Mouse (Mus musculus) lung, adult 18-20 months (tissue): ENCODE measurements around the gene Plekhh3.
A peak's percentile ranks its signal among the peaks of the same experiment; 100 is the strongest.

ENCODE experiments used
- DNase-seq, 2 experiments: peaks; one replicate each; pipeline ENCODE4 v3.0.0; 2022; ENCODE audit warnings: mixed read lengths in 2 of 2

Plekhh3 gene

DNA sequence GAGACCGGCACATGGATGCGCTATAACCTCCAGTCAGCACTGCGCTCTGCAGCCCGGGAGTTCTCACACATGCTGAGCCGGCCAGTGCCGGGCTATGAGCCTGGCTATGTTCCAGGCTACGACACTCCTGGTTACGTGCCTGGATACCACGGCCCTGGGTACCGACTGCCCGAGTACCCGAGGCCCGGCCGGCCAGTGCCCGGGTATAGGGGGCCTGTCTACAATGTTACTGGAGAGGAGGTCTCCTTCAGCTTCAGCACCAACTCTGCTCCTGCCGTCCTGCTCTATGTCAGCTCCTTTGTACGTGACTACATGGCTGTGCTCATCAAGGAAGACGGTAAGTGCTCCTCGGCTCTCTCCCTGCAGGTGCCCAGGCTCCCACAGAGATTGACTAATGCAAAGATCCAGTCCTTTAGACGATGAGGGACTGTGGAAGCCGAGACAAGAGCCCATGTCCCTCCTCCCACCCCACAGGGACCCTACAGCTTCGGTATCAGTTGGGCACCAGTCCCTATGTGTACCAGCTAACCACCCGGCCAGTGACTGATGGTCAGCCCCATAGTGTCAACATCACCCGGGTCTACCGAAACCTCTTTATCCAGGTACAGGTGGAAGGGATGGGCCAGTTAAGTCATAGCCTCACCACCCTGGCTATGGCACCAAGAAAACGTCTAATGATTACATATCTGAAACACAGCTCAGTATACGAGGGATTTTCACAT lies 15.5 kb upstream of the Plekhh3 start:
- no peak for DNase-seq

DNA sequence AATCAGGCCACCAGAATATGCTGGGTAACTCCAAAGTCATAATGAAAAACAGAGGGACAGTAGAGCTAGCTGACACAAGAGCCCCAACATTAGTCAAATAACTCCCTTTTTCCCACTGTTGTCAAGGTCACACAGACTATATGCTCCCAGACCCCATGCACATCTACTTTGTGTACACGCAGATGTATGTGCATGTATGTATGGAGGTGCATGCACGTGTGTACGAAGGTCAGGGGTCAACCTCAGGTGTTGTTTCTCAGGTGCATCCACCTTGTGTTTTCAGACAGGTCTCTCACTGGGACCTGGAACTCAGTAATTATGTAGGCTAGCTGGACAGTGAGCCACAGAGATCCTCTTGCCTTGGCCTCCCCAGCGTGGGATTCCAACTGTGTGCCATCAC lies 14.3 kb upstream of the Plekhh3 start:
- no peak for DNase-seq

- DNase-seq = no peak
Observed at GRCm38 (mm10) chr11:101184984-101185383, 13.8 kb upstream of the Plekhh3 start.

- DNase-seq = no peak
Observed at GRCm38 (mm10) chr11:101182771-101183517, 11.8 kb upstream of the Plekhh3 start.

DNA sequence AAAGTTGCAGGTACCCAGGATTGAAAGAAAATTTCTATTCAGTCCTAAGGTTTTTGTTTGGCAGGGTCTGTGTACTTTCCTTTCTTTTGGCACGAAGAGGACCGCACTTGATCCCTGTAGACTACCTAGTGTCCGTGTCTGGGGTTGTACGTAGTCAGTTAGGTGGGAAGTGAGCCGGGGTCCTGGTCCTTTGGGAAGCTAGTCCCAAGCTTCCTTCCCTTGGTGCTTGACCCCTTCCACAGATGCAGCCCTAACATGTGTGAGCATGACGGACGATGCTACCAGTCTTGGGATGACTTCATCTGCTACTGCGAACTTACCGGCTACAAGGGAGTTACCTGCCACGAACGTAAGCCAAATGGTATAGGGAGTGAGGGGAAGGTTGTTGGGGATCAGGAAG lies 10.8 kb upstream of the Plekhh3 start:
- no peak for DNase-seq

DNA sequence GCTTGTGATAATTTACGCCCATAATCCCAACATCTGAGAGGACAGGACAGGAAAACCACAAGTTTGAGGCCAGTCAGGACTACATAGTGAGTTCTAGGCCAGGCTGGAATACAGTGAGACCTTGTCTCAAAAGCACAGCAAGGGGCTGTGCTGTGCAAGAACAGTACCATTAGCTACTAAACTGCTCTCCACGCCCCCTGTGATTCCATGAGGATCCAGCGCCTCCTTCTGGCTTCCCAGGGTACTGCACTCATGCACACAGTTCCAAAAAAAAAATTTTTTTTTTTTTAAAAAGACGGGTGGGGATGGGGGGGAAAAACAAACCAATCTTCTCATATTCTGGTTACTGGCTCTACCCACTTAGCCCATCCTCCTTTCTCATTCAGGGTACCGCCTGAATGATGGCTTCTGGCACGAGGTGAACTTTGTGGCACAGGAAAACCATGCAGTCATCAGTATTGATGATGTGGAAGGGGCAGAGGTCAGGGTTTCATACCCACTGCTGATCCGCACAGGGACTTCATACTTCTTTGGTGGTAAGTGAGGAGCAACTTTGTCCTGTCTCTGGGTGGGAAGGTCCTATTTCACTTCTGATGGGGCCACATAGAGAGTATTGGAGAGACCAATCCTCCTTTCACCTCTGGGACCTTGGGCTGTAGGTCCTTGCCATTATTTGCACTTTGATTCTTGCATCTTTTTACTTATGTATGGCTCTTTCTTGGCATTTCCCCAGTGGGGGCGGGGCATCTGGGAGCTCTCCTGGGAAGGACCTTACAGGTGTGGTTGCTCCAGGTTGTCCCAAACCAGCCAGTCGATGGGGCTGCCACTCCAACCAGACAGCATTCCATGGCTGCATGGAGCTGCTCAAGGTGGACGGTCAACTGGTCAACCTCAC lies 9.9 kb upstream of the Plekhh3 start:
- peak; percentile 57 to 70 for DNase-seq

- DNase-seq = no peak
Observed at GRCm38 (mm10) chr11:101180261-101180660, 9.1 kb upstream of the Plekhh3 start.

- DNase-seq = no peak
Observed at GRCm38 (mm10) chr11:101179306-101179705, 8.2 kb upstream of the Plekhh3 start.

DNA sequence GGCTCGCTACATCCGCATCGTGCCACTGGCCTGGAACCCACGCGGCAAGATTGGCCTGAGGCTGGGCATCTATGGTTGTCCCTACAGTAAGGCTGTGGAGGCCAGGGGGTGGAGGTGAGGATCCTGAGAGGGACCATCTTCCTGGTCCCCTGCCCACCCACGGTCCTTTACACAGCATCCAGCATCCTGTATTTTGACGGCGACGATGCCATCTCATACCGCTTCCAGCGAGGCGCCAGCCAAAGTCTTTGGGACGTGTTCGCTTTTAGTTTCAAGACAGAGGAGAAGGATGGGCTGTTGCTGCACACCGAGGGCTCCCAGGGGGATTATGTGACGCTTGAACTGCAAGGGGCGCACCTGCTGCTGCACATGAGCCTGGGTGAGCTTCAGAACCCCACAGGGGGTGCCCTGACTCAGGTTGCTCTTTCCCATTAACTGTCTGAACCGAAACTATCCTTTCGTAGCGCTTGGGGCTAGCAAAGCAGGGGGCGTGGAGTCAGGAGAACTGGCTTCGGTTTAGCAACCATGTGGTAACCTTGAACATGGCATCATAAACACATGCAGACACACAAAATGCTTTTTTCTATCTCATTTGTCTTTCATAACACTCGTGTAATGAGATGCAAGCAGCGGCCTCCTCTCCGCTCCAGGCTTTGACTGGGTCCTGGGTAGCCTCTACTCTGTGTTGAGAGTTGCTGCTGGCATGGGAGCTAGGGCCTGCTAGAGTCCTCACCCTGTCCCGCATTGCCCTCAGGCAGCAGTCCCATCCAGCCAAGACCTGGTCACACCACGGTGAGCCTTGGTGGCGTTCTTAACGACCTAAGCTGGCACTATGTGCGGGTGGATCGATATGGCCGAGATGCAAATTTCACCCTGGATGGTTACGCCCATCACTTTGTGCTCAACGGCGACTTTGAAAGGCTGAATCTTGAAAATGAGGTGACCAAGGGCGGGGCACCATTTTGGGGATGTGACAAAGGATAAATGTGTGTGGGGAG lies 7.2 kb upstream of the Plekhh3 start:
- no peak for DNase-seq

GRCm38 (mm10) chr11:101176933-101177773 lies 6.0 kb upstream of the Plekhh3 start:
- peak; percentile 50 to 55 for DNase-seq

DNA sequence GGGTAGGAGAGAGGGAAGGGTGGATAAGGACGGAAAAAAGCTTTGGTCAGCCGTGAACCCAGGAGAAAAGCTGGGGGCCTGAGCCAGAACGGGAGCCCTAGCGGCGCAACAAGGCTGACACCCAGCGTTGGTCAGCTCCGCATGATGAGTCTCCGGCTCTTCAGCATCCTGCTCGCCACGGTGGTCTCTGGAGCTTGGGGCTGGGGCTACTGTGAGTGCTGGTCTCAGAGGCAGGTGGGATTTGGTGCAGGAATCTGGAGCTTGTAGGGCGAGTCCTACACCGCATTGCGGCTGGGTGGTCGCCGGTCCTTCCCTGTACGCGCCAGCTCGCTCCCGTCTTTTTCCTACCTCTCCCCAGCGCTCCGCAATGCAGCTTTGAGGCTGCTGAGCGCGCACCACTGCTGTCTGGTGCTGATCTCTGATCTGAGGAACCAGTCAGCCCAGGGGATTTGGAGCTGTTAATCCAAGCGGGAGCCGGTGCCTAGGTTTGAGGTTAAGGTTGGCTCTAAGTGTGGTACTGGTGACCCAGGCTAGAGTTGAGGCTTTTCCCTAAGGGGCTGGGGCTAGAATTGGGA lies 5.1 kb upstream of the Plekhh3 start:
- DNase-seq = peak in 1 of 2 experiments; percentile 27

GRCm38 (mm10) chr11:101175636-101176116 lies 4.5 kb upstream of the Plekhh3 start:
- DNase-seq = peak; percentile 23 to 41

GRCm38 (mm10) chr11:101174851-101175628 lies 3.9 kb upstream of the Plekhh3 start, which contains the start of gene Ccr10:
Gene Ccr10 (minus strand): TSS chr11:101175443.
- DNase-seq = no peak

DNA sequence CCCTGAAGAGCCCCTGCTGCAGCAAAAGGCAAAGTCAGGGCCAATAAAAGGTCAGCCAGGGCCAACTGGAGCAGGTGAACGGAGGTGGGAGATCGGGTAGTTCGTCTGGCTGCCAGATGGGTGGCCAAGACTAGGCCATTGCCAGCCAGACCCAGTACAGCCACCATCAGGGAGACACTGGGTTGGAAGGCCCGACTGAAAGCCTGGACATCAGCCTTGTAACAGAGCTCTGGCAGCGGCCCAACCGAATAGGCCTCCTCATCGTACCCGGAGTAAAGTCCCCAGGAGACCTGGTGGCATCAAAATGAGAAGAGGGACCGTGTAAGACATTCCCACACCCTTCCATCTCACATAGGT lies 3.2 kb upstream of the Plekhh3 start:
- no peak for DNase-seq

DNA sequence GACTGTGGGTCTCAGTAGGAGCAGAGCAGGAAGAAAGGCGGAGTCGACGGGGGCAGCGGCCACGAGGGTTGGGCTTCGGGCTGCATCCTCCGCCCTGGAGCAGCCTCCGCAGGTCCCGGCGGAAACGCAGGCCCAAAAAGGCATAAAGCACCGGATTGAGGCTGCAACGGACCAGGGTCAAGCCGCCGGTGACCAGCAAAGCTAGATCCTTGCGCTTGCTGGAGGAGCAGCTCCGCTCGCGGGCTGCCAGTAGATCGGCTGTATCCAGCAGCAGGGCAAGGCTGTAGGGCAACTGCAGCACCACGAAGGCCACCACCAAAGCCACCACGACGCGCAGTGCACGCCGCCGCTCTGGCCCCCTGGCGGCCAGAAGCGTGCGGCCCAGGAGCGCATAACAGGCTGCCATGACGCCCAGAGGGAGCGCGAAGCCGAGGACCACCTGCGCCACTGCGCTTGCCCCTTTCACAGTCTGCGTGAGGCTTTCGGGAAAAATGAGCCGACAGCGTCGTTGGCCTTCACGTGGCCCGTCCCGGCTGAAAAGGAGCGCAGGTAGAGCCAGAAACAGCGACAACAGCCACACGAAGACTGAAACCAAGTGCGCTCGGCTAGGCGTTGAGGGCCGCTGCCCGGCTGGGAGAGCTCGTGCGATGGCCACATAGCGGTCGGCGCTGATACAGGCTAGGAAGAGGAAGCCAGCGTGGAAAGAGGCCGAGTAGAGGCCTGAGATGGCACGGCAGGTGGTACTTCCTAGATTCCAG lies 2.7 kb upstream of the Plekhh3 start:
- DNase-seq = peak; percentile 79 to 82

DNA sequence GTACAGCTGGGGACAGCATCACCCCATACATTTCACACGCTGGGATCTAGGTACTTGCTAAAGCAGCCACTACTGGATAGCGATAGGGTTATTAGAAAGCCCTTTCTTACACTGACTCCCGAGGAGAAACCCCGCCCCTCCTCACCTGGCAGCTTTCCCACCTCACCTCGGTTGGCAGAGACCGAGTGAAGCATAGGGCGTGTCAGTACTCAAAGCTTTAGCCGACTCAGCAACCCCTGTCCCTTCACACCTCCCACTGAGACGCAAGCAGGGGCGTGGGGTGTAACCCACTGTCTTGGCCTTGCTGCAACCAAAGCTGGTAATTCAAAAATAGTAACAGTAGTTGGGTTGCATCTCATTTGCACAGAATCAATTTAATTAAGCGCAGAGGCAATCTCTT lies 2.0 kb upstream of the Plekhh3 start:
- peak; percentile 84 to 86 for DNase-seq

DNA sequence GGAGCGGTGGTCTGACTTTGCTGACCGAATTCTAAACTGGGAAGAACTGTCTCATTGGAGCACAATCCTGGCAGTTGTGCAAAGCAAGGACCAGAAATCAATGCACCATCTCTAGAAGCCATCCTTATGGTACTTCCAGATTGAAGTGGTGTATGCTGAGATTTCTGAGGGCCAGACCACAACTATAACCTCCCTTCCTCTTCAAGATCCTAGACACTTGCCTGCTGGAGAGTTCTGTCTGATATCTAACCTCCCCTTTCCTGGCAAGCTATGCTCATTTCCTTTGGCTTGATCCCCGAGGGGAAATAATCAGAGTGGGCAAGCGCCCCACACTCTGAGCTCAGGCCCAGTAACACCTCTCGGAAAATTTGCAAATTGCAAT lies 1.3 kb upstream of the Plekhh3 start:
- no peak for DNase-seq

DNA sequence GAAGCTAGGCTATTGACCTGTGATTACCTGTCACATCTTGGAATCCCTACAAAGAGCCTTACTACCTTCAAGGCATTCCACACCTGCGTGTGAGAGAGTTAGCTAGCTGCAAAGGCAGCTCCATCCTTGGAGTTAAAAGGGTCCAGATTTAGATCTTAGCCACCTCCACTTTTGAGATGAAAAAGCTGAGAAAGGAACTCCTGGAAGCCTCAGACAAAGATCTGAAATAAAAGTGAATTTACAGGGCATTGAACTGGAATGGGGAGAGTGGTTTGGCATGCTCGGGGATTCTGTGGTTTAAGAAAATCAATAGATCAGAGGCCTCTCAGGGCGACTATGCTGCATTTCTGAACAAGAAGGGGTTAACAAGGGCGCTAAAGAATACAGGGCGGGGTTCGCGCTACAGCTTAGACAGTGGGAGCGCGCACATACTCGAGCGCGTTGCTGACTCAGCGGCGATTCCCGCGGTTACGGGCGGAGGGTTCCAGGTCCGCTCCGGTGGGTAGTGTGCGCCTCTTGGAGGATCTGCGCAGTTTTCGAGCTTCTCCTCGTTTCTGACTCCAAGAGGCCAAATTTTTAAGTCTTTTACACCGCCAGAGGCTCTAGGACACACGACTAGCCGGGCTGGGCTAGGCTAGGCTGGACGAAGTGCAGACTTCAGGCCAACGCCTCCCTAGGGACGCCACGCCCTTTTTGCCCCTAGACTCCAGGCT lies 726 bp upstream of the Plekhh3 start:
- peak; percentile 74 to 77 for DNase-seq
